ENCODE assay signal across 8 mouse cellular contexts in genomic region chr1:64957021-64957489, GRCm38 (mm10). TPM values are rescaled to one million over a fixed set of nuclear protein-coding genes. Genes with fewer than 3 reads are reported as not detected.
DNase-seq lines count a peak whose midpoint lies in the region; ATAC-seq and TF ChIP-seq lines count a peak whose summit lies in the region.

No protein-coding gene starts in this region.

- peak overlapping the region; percentile 91 for H3K9ac ChIP-seq in forebrain, embryonic 11.5 days (ENCODE audit: low read length)
- peak overlapping the region; percentile 75; the same call in 1 of the 2 replicates for H3K9ac ChIP-seq in liver, embryonic 12.5 days

- H3K4me3 ChIP-seq in forebrain, embryonic 11.5 days (ENCODE audit: low read depth, low read length): peak overlapping the region; percentile 81
- H3K4me3 ChIP-seq in liver, embryonic 12.5 days: peak overlapping the region; percentile 79
- H3K4me3 ChIP-seq in small intestine, adult 2 months (ENCODE audit: low read depth, low read length): peak overlapping the region; percentile 100

- no peak overlapping the region for H3K27ac ChIP-seq in forebrain, embryonic 11.5 days (ENCODE audit: low read depth, low read length)
- no peak overlapping the region for H3K27ac ChIP-seq in liver, embryonic 12.5 days
- no peak overlapping the region for H3K27ac ChIP-seq in small intestine, adult 2 months (ENCODE audit: insufficient read depth, low read depth, low read length)

- no peaks in the 10 kb centered on the region for H3K36me3 ChIP-seq in forebrain, embryonic 11.5 days (ENCODE audit: control insufficient read depth, insufficient read depth, low read length)
- no peaks in the 10 kb centered on the region for H3K36me3 ChIP-seq in liver, embryonic 12.5 days
- no peaks in the 10 kb centered on the region for H3K36me3 ChIP-seq in small intestine, adult 2 months (ENCODE audit: control insufficient read depth, insufficient read depth, low read length)

- no peak for TF ChIP-seq CTCF in small intestine, adult 2 months (IDR thresholded peaks at IDR 0.05; ENCODE audit: extremely low read depth, insufficient read length, insufficient replicate concordance, low read depth, low read length)

- TF ChIP-seq POLR2A in small intestine, adult 2 months (IDR thresholded peaks at IDR 0.05; ENCODE audit: low read depth, low read length): no peak

- H3K4me2 ChIP-seq in forebrain, embryonic 11.5 days (ENCODE audit: low read depth, low read length, severe bottlenecking): peak overlapping the region; percentile 62
- H3K4me2 ChIP-seq in liver, embryonic 12.5 days: peak overlapping the region; percentile 62

- DNase-seq in embryo, embryonic 11 days: peak; percentile 21
- no peak for DNase-seq in embryo, embryonic 10.5 days (ENCODE audit: low spot score)
- peak; percentile 51 for DNase-seq in CD4-positive helper T cell, adult 2 months (ENCODE audit: low read depth, low spot score)
- DNase-seq in forebrain, embryonic 11.5 days (ENCODE audit: low spot score): no peak
- no peak for DNase-seq in layer of hippocampus, postnatal 14 days (ENCODE audit: low spot score in 2 of 2)

- WGBS in forebrain, embryonic 11.5 days: 46% methylated on average over 8 of the region's 8 CpGs
- WGBS in liver, embryonic 12.5 days (ENCODE audit: insufficient replicate concordance): 53% methylated on average over 8 of the region's 8 CpGs
- 38% methylated on average over 8 of the region's 8 CpGs for WGBS in small intestine, adult 2 months

- H3K4me1 ChIP-seq in forebrain, embryonic 11.5 days (replicated peaks; ENCODE audit: control insufficient read depth, insufficient read depth, low read length): no peaks in the 10 kb centered on the region
- H3K4me1 ChIP-seq in liver, embryonic 12.5 days: peaks cover 5% of the 10 kb centered on the region
- H3K4me1 ChIP-seq in small intestine, adult 2 months (ENCODE audit: control insufficient read depth, insufficient read depth, insufficient read length, low read length): peaks cover 4% of the 10 kb centered on the region; the same call in 1 of the 2 replicates

- H3K9me3 ChIP-seq in forebrain, embryonic 11.5 days (ENCODE audit: control insufficient read depth, low read length): no peaks in the 10 kb centered on the region
- H3K9me3 ChIP-seq in liver, embryonic 12.5 days (replicated peaks): no peaks in the 10 kb centered on the region

- no peak for ATAC-seq in forebrain, embryonic 11.5 days (replicated peaks; ENCODE audit: low FRiP score)
- ATAC-seq in liver, embryonic 12.5 days: no peak
- ATAC-seq in erythroid progenitor cell, adult 5-6 weeks (replicated peaks; ENCODE audit: low FRiP score, poor library complexity, severe bottlenecking): no peak

- H3K27me3 ChIP-seq in forebrain, embryonic 11.5 days (ENCODE audit: control insufficient read depth, insufficient read depth, low read length): no peaks in the 10 kb centered on the region
- no peaks in the 10 kb centered on the region for H3K27me3 ChIP-seq in liver, embryonic 12.5 days (replicated peaks)
- H3K27me3 ChIP-seq in small intestine, adult 2 months (ENCODE audit: control insufficient read depth, insufficient read depth, low read length): no peaks in the 10 kb centered on the region

RNA-seq across cellular contexts. Expression of gene Plekhm3, which starts 0.4 kb away (rescaled TPM):
- polyA plus RNA-seq in forebrain, embryonic 11.5 days (2014; fragmentation: Nextera tagmentation; extraction: Ambion mirVana): 6.5 and 7.2 TPM in 2 replicates
- 3.1 and 3.8 TPM in 2 replicates for polyA plus RNA-seq in liver, embryonic 12.5 days (2016; fragmentation: Nextera tagmentation; extraction: Ambion mirVana)
- polyA plus RNA-seq in small intestine, adult 2 months (2012; rRNA removed): 2.3 and 4.0 TPM in 2 replicates
- 4.6 and 11.5 TPM in 2 replicates for total RNA-seq in erythroid progenitor cell, adult 5-6 weeks (2015; ENCODE audit: low replicate concordance)
- total RNA-seq in erythroid progenitor cell, adult 5-6 weeks (2017; ENCODE audit: low replicate concordance): 3.9 and 5.5 TPM in 2 replicates
- total RNA-seq in layer of hippocampus, postnatal 14 days (2021): 10 to 100 TPM; 25.0 to 29.3 TPM

Comparison
In these comparisons a context has a peak if more than half of its experiments do, and no peak if none do; other contexts are left out.
1. DNase-seq: peak in embryo, embryonic 11 days (single experiment) and CD4-positive helper T cell, adult 2 months (single experiment); none in embryo, embryonic 10.5 days (single experiment), forebrain, embryonic 11.5 days (single experiment) and layer of hippocampus, postnatal 14 days (0 of 2).
2. Peak in every context shown above with its lines, with median percentiles within 50 percentile points of each other: H3K4me3 ChIP-seq.